Mouse (Mus musculus) liver, embryonic 14 days (tissue): ENCODE measurements around the gene Gm21319. TPM values are rescaled to one million over a fixed set of nuclear protein-coding genes. Genes with fewer than 3 reads are reported as not detected.

Experiments used
- polyA plus RNA-seq: library from polyadenylated mRNA; depleted of rRNA; stranded (reverse); fragments of >200 nt; gene quantifications from 2 replicates; pipeline ENCODE4 v1.2.3, GENCODE M21; 2012; rRNA removed

The Gm21319 gene
- polyA plus RNA-seq, result not detected in 2 replicates

DNA sequence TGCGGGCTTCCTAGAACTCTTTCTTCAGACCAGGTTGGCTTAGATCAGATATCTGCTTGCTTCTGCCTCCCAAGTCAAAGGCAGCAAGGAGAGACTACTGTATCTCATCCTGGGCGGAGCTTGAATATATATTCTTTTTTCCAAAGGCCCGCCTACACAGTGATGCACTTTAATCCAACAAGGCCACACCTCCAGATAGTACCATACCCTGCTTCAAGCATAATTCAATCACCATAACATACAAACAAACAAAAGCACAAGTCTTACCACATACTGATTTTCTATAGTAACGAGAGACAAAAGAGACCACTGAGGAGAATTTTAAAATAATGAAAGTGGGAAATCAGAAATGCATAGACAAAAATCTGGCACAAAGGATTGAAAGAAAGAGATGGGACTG is at the start of gene Gm21319:
Gm21319 (minus strand) TSS at position 101 of the 400 bp plus-strand sequence.

DNA sequence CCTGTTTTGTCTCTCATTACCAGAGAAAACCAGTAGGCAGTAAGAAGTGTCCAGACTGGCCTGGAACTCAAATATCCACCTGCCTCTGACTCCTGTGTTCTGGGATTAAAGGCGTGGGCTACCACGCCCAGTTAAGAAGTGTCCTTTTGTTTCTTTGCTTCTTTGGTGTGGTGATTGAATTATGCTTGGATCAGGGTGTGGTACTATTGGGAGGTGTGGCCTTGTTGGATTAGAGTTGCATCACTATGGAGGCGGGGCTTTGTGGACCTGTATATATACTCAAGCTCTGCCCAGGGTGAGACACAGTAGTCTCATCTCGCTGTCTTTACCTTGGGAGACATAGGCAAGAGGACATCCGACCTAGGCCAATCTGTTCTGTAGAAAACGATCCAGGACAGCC is 40.7 kb upstream of the Gm21319 start, which contains the start of gene BB287469:
BB287469 (plus strand) TSS at position 301 of the 400 bp plus-strand sequence.

DNA sequence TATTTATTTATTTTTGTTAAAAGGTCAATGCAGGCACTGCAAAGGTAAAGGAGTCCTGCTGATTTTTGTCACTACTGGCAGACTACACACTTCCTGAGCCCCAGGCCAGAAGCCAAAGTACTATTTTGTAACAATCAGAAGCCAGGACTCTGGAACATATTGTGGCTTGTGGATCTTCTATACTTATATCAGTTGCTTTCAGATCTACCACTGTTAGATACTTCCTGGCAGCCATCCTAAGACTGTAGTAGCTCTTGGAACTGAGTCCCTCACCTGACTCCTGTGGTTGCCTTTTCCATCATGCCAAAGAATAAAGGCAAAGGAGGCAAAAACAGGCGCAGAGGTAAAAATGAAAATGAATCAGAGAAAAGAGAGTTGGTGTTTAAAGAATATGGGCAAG is 19.7 kb upstream of the Gm21319 start, which contains the start of gene Gm21936:
Gm21936 (plus strand) TSS at position 301 of the 400 bp plus-strand sequence.

Other genes with a start within 250 kb of the Gm21319 start
- not detected in 2 replicates for gene Oog1, start 173.1 kb downstream of the Gm21319 start, polyA plus RNA-seq
- not detected in 2 replicates for gene Gm4027, start 156.9 kb downstream of the Gm21319 start, polyA plus RNA-seq
- not detected in 2 replicates for gene Gm16381, start 131.1 kb downstream of the Gm21319 start, polyA plus RNA-seq
- not detected in 2 replicates for gene Gm21936, start 19.8 kb upstream of the Gm21319 start, polyA plus RNA-seq
- not detected in 2 replicates for gene BB287469, start 40.8 kb upstream of the Gm21319 start, polyA plus RNA-seq
- not detected in 2 replicates for gene Gm2001, start 66.6 kb upstream of the Gm21319 start, polyA plus RNA-seq
- not detected in 2 replicates for gene Gm2016, start 98.3 kb upstream of the Gm21319 start, polyA plus RNA-seq
- not detected in 2 replicates for gene Gm2022, start 119.6 kb upstream of the Gm21319 start, polyA plus RNA-seq
- not detected in 2 replicates for gene Gm2035, start 144.1 kb upstream of the Gm21319 start, polyA plus RNA-seq
- gene Gm2042, start 178.3 kb upstream of the Gm21319 start, polyA plus RNA-seq, result not detected in 2 replicates
- not detected in 2 replicates for gene Gm2075, start 236.1 kb upstream of the Gm21319 start, polyA plus RNA-seq
- not detected in 2 replicates for gene Gm6803, start 243.0 kb upstream of the Gm21319 start, polyA plus RNA-seq